Mouse (Mus musculus) right cerebral cortex, postnatal 14 days (tissue): ENCODE measurements around the gene Stpg4.

Source experiments
- DNase-seq: peaks from one replicate; pipeline ENCODE4 v3.0.0; 2022

The Stpg4 gene

DNA sequence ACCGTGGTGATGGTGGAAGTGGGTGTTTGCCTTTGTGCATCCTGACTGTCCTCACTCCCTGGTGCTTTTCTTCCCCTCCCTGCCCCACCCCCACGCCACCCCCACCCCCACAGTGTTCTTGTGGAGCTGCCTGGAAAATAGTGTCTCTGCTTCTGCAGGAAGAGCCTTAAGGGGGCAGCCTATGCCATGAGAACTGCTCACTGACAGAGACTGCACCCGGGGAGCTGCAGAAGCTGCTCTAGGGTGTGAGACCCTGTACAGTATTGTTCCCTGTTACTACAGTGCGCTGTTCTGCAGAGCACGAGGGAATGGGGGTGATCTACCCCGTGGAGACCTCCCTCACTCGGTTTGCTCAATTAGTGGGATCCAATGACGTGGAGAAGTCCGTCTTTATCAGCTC is 78.5 kb downstream of the Stpg4 start:
- DNase-seq, result no peak

DNA sequence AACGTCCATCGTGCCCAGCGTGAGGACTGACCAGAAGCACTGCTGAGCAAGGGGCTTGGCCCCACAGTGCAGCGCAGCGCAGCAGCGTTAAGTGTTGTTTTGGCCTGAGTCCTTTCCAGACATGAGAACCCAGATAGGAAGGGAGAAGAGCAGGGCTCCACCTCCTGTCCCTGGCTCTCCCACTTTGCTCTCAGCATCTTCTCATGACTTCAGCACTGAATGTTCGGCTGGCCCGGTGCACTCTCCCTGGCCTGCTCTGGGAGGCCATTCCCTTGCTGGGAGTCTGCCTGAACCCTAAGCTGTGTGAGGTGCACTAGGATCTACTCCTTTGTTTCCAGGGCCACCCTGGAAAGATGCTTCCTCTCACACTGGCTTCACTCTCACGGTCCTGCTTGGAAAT is 79.2 kb downstream of the Stpg4 start:
- DNase-seq, result no peak

DNA sequence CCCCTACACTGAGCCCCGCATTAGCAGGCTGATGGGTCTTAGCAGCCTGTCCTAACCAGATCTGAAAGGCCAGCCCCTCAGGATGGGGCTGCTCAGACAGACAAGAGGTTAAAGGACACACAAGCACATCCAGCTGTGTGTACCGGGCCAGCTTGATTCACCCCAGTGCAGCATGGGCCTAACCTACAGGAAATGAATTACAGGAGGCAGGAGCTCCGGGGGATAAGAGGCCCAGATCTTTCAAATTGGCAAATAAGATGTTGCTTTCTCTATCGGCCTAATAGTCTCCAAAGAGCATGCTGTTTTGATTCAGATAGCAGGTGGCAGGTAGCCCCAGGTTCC is 82.3 kb downstream of the Stpg4 start:
- no peak for DNase-seq

DNA sequence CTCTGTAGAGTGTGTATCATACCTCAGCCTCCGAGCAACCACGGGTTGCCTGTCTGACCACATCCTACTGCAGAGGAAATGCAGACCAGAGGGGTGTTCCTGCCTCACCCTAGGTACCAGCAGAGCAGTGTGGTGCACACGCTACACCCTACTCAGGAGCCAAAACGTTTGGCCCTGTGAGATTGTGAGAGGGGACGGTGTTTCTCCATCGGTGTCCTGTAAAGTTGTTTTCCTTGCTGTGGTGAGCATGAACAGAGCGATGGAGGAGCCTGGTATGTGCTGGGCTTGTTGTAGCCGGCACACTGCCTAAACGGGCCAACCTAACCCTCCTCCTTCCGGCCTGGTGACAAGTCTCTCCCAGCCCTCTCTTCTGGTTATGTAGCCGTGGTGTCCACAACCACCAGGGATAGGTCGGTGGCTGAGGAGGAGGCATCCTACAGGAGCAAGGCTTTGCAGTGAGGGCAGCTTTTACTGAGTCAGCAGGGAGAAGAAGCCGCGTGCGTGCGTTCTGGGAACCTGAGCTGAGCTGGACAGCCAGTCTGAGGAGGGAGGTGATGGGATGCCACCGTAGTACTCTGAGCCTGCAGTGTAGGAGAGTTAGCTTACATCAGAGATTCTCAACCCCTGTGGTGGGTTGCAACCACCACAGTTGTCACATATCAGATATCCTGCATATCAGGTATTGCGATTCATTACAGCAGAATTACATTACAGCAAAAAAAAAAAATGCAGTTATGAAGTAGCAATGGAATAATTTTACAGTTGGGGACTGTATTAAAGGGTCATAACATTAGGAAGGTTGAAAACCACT is 82.9 kb downstream of the Stpg4 start:
- DNase-seq, result no peak

DNA sequence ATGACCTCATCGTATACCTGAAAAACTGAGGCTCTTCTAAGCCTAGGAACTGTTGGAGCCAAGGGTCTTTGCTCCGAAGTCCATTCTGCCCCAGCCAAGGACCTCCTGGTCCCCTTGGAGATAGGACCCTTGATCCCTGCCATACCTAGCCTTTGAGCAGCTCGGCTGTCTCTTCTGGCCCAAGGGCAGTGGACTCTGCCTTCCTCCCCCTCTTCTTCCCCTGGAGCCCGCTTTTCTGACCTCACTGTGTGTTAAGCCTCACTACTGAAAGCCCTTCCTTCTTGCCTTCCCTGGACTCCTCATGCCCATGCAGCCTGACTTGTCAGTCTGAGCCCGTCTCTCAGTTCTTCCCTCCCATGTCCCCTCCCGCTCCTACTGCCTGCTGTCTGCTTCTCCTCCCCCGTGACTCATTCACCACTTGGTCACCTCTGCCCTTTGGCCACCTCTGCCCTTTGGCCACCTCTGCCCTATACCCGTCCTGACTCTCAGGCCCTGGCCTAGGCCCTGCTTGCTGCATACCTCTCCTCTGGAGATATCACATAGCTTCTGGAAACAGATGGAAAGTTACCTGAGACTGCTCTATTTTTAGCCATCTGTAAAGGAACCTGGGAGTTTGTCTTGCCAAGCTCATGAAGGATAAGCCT is 84.4 kb downstream of the Stpg4 start:
- DNase-seq, result no peak
